Mouse (Mus musculus): ENCODE results near the gene Fam69a.
"Not testable (repeated sequence)": the region's sequence is repeated elsewhere in the genome, so short reads cannot be mapped to it uniquely, and the experiment has no call there.

Fam69a gene

GRCm38 (mm10) chr5:107947548-107947947 is 39.3 kb downstream of the Fam69a start:
- DNase-seq (ENCODE audit: extremely low spot score): no peak

GRCm38 (mm10) chr5:107946475-107946874 is 40.4 kb downstream of the Fam69a start:
- DNase-seq (ENCODE audit: extremely low spot score): no peak

- no peak for DNase-seq (ENCODE audit: extremely low spot score)
Measured at GRCm38 (mm10) chr5:107943526-107943925, 43.4 kb downstream of the Fam69a start.

- DNase-seq (ENCODE audit: extremely low spot score): no peak
Measured at GRCm38 (mm10) chr5:107942941-107943340, 43.9 kb downstream of the Fam69a start.

- DNase-seq (ENCODE audit: extremely low spot score): no peak
Measured at GRCm38 (mm10) chr5:107941222-107941621, 45.7 kb downstream of the Fam69a start.

- DNase-seq (ENCODE audit: extremely low spot score): no peak
Measured at GRCm38 (mm10) chr5:107939701-107940100, 47.2 kb downstream of the Fam69a start.

GRCm38 (mm10) chr5:107938886-107939285 is 48.0 kb downstream of the Fam69a start:
- no peak for DNase-seq (ENCODE audit: extremely low spot score)

GRCm38 (mm10) chr5:107938483-107938882 is 48.4 kb downstream of the Fam69a start:
- not testable (repeated sequence) for DNase-seq (ENCODE audit: extremely low spot score)

- DNase-seq (ENCODE audit: extremely low spot score): no peak
Measured at GRCm38 (mm10) chr5:107936625-107937389, 50.1 kb downstream of the Fam69a start.

- DNase-seq (ENCODE audit: extremely low spot score): no peak
Measured at GRCm38 (mm10) chr5:107934770-107935543, 51.9 kb downstream of the Fam69a start.

- DNase-seq (ENCODE audit: extremely low spot score): no peak
Measured at GRCm38 (mm10) chr5:107933202-107933974, 53.5 kb downstream of the Fam69a start.

- DNase-seq (ENCODE audit: extremely low spot score): no peak
Measured at GRCm38 (mm10) chr5:107932556-107932955, 54.3 kb downstream of the Fam69a start.

- no peak for DNase-seq (ENCODE audit: extremely low spot score)
Measured at GRCm38 (mm10) chr5:107926550-107927249, 60.2 kb downstream of the Fam69a start.

GRCm38 (mm10) chr5:107924564-107924963 is 62.3 kb downstream of the Fam69a start:
- no peak for DNase-seq (ENCODE audit: extremely low spot score)

- DNase-seq (ENCODE audit: extremely low spot score): no peak
Measured at GRCm38 (mm10) chr5:107922836-107923235, 64.0 kb downstream of the Fam69a start.

- peak; percentile 53 for DNase-seq (ENCODE audit: extremely low spot score)
Measured at GRCm38 (mm10) chr5:107921400-107922252, 65.3 kb downstream of the Fam69a start.

GRCm38 (mm10) chr5:107915280-107915679 is 71.6 kb downstream of the Fam69a start:
- no peak for DNase-seq (ENCODE audit: extremely low spot score)

GRCm38 (mm10) chr5:107911012-107911411 is 75.9 kb downstream of the Fam69a start:
- no peak for DNase-seq (ENCODE audit: extremely low spot score)

- DNase-seq (ENCODE audit: extremely low spot score): no peak
Measured at GRCm38 (mm10) chr5:107910084-107910616, 76.7 kb downstream of the Fam69a start.

- DNase-seq (ENCODE audit: extremely low spot score): peak; percentile 33
Measured at GRCm38 (mm10) chr5:107909668-107910067, 77.2 kb downstream of the Fam69a start.

Data from embryo, embryonic 9.5 days (tissue).